Mouse (Mus musculus) urinary bladder, adult 18-20 months (tissue): Measurements from ENCODE around the gene H2afx.
A peak's percentile ranks its signal among the peaks of the same experiment; 100 is the strongest.
"Not testable (repeated sequence)": the region's sequence is repeated elsewhere in the genome, so short reads cannot be mapped to it uniquely, and the experiment has no call there.

Source experiments
- DNase-seq, 2 experiments: peaks; one replicate each; pipeline ENCODE4 v3.0.0; 2022; ENCODE audit warnings: low spot score in 2 of 2, mixed read lengths in 2 of 2

Gene H2afx

GRCm38 (mm10) chr9:44337436-44338169 lies 3.1 kb downstream of the H2afx start:
- no peak for DNase-seq

GRCm38 (mm10) chr9:44338574-44338973 lies 4.1 kb downstream of the H2afx start:
- no peak for DNase-seq

- no peak for DNase-seq
Observed at GRCm38 (mm10) chr9:44341487-44341886, 7.0 kb downstream of the H2afx start.

- DNase-seq = no peak
Observed at GRCm38 (mm10) chr9:44342173-44342572, 7.7 kb downstream of the H2afx start.

- no peak for DNase-seq
Observed at GRCm38 (mm10) chr9:44342605-44343004, 8.1 kb downstream of the H2afx start.

- no peak for DNase-seq
Observed at GRCm38 (mm10) chr9:44343290-44343689, 8.8 kb downstream of the H2afx start.

GRCm38 (mm10) chr9:44343781-44344421 lies 9.4 kb downstream of the H2afx start, which contains the start of gene Hmbs:
TSS of gene Hmbs (minus strand) at chr9:44344228.
- DNase-seq = peak; percentile 89 to 97

GRCm38 (mm10) chr9:44345570-44346433 lies 11.3 kb downstream of the H2afx start:
- no peak for DNase-seq

- no peak for DNase-seq
Observed at GRCm38 (mm10) chr9:44347166-44347565, 12.7 kb downstream of the H2afx start.

- no peak for DNase-seq
Observed at GRCm38 (mm10) chr9:44347621-44348020, 13.1 kb downstream of the H2afx start.

GRCm38 (mm10) chr9:44348546-44348945 lies 14.1 kb downstream of the H2afx start:
- DNase-seq = no peak

- DNase-seq = no peak
Observed at GRCm38 (mm10) chr9:44351396-44351795, 16.9 kb downstream of the H2afx start.

GRCm38 (mm10) chr9:44352337-44352736 lies 17.8 kb downstream of the H2afx start:
- DNase-seq = no peak

- DNase-seq = no peak
Observed at GRCm38 (mm10) chr9:44353142-44353541, 18.6 kb downstream of the H2afx start.

- no peak for DNase-seq
Observed at GRCm38 (mm10) chr9:44357207-44357606, 22.7 kb downstream of the H2afx start.

- DNase-seq = peak; percentile 85 to 92
Observed at GRCm38 (mm10) chr9:44361190-44361917, 26.9 kb downstream of the H2afx start, which contains the start of gene Vps11. TSS of gene Vps11 (minus strand) at chr9:44361670.

- DNase-seq = not testable (repeated sequence)
Observed at GRCm38 (mm10) chr9:44361931-44362330, 27.4 kb downstream of the H2afx start.

GRCm38 (mm10) chr9:44364480-44364879 lies 30.0 kb downstream of the H2afx start:
- no peak for DNase-seq

- DNase-seq = no peak
Observed at GRCm38 (mm10) chr9:44373386-44373785, 38.9 kb downstream of the H2afx start.

GRCm38 (mm10) chr9:44376141-44376540 lies 41.6 kb downstream of the H2afx start:
- no peak for DNase-seq

- not testable (repeated sequence) for DNase-seq
Observed at GRCm38 (mm10) chr9:44377335-44377734, 42.8 kb downstream of the H2afx start.
